Mouse (Mus musculus) limb, embryonic 10.5 days (tissue): ENCODE measurements at regions not wholly inside any gene's neighbourhood (a gene's known extent, or its start where the extent isn't known, plus 50 kb on each side); places are given as distances from the start of the nearest gene placed in this dataset.
A peak's percentile ranks its signal among the peaks of the same experiment; 100 is the strongest.

Source experiments
- DNase-seq: peaks from one replicate; pipeline ENCODE4 v3.0.0-alpha.2; 2017; ENCODE audit warnings: low spot score
- H3K27ac ChIP-seq: fragments of 300-500 bp; sonication (generic); 2 replicates; pipeline ENCODE4 v1.5.1; 2016; ENCODE audit warnings: mild to moderate bottlenecking
- H3K27me3 ChIP-seq: fragments of 300-500 bp; sonication (generic); 2 replicates; pipeline ENCODE4 v1.6.1; 2016; ENCODE audit warnings: low read depth, mild to moderate bottlenecking; ENCODE audit not compliant: poor library complexity, severe bottlenecking
- H3K36me3 ChIP-seq: fragments of 300-500 bp; sonication (generic); 2 replicates; pipeline ENCODE4 v1.6.1; 2016; ENCODE audit warnings: mild to moderate bottlenecking, moderate library complexity
- H3K4me1 ChIP-seq: fragments of 300-500 bp; sonication (generic); 2 replicates; pipeline ENCODE4 v1.6.1; 2016
- H3K4me3 ChIP-seq: fragments of 300-500 bp; sonication (generic); 2 replicates; pipeline ENCODE4 v1.5.1; 2016; ENCODE audit warnings: mild to moderate bottlenecking, moderate library complexity
- H3K9me3 ChIP-seq: fragments of 300-500 bp; sonication (generic); replicated peaks from 2 replicates; pipeline ENCODE4 v1.6.1; 2016; ENCODE audit warnings: mild to moderate bottlenecking
- WGBS: fragments of 180-500 bp; shearing (Covaris S2); methylation state at CpG from one replicate; pipeline ENCODE4 v1.1.7; 2016; 5-methylcytosine and 5-hydroxymethylcytosine counted together

DNA sequence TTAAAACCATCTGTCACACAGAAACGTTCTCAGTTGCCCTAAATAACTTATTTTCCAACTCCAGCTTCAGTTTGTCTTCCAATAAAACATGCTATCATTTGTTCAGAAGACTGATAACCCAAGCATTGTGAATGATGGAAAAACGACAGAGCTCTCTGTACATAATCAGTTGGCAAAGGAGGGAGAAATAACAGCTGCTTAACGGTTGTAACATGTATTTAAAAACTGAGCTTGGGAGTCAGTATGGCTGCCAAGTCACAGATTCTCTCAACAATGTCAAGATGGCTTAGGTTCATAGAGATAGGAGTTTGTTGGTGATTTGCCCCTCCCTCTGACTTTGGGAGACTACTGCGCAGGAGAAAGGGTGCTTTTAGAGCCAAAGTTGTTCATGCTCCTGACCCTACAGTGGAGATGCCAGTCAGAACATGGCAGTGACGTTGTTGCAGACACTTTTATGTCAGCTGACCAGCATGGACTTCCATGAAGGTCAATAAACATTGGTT, 140.2 kb downstream of the Qpct start:
- 79% methylated on average over 5 of the region's 5 CpGs for WGBS
- H3K4me3 ChIP-seq, result no peak overlapping the region
- no peaks in the 10 kb centered on the region for H3K9me3 ChIP-seq
- H3K4me1 ChIP-seq, result no peaks in the 10 kb centered on the region
- DNase-seq, result no peak
- no peaks in the 10 kb centered on the region for H3K27me3 ChIP-seq
- no peak overlapping the region for H3K27ac ChIP-seq
- no peaks in the 10 kb centered on the region for H3K36me3 ChIP-seq

DNA sequence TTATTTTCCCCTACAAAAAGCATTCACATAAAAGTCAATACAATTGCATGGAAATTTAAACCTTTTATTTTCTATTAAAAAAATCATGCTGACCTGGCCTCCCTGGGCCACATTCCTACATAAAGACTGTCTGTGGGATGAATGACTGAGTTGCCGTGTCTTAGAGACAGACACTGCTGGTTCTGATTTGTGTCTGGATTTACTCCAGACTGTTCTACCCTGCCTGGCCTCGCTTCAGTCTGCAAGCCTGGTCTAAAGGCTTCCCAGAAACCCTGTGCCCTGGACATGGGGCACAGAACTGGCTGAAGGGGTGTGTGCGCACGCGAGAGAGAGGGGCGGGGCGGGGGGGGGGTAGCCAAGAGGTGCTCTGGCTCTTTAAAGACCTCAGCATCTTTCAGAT, 136.6 kb downstream of the Qpct start:
- H3K4me1 ChIP-seq, result no peaks in the 10 kb centered on the region
- WGBS, result 75% methylated on average over 7 of the region's 7 CpGs
- H3K36me3 ChIP-seq, result no peaks in the 10 kb centered on the region
- H3K9me3 ChIP-seq, result no peaks in the 10 kb centered on the region
- no peak overlapping the region for H3K4me3 ChIP-seq
- H3K27ac ChIP-seq, result no peak overlapping the region
- no peak for DNase-seq
- no peaks in the 10 kb centered on the region for H3K27me3 ChIP-seq

DNA sequence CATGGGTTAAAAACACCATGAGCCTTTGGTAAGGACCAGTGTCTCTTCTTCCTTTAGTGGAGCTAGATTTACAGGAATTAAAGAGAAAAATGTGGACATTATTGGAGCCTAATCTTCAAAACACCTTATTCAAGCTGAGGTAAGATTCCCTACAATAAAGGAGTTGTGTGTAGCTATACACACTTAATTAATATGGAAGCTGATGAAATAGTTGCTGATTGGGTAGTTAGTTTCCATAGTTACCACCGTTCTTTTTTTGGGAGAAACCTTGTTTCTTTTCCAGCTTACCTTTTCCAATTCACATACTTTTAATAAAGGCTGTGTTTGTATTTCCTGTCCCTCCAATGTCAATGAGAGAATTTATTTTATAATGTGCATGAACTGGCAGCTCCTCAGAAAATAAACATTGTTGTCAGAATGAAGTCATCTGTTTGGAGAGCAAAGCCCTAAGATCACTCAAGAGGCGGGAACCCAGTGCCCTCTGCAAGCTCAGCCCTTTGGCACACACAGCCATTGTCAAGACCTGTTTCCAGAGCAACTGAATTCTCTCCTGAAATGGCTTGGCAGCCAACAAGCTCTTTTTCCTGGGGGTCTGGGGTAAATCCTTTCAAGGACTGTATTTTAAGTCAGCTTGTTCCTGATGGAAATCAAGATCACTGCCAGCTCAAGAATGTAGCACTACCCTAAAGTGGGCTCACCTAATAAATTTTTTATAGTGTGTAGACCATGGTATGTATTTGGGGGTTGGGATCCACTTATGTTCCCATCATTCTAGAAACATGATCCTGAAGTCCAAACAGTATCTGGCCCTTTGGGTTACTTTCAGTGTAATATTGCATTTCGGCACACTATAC, 128.8 kb downstream of the Qpct start:
- WGBS, result 90% methylated on average over 3 of the region's 3 CpGs
- Histone ChIP-seq H3K4me1 (peaks cover 6% of the 10 kb centered on the region; the same call in 1 of the 2 replicates), H3K4me3 (no peak overlapping the region), H3K36me3 (no peaks in the 10 kb centered on the region), H3K27ac (no peak overlapping the region), H3K9me3 (no peaks in the 10 kb centered on the region), H3K27me3 (no peaks in the 10 kb centered on the region)
- no peak for DNase-seq

DNA sequence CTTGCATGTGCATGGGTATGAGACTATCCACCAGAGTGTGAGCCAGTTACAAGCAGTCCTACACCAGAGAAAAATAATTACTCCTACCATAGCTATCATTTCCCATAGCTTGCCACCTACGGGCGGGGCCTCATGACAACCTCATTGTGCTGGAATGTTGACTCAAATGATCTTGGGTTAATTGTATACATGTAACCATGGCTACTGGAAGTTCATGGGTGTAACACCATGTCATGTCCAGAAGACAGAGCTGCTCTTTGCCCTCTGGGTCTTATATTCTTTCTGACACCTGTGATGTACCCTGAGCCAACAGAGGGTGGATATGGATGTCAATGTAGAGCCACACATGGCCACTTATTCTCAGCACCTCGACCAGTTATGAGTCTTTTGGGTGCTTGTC, 125.6 kb downstream of the Qpct start:
- Histone ChIP-seq H3K27ac (no peak overlapping the region), H3K4me1 (peaks cover under 1% of the 10 kb centered on the region; the same call in 1 of the 2 replicates), H3K4me3 (no peak overlapping the region), H3K9me3 (no peaks in the 10 kb centered on the region), H3K27me3 (no peaks in the 10 kb centered on the region), H3K36me3 (no peaks in the 10 kb centered on the region)
- DNase-seq, result no peak
- 84% methylated on average over 3 of the region's 3 CpGs for WGBS

DNA sequence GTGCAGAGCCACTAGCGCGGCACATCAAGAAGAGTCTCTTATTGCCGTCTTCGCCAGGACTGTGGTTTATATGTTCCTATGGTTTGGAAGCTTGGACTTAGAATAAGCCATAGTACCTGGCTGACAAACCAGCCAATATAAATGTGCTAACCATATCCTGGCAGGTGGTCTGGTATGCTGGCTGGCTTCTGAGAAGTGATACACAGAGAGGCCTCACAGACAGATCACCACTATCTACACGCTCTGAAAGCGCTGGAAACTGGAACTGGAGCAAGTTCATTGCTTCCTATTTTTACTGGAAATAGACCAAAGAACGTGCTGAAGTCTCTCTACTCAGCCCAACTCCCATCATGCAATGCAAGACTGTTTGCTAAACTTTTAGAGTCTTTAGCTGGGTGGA, 124.7 kb downstream of the Qpct start:
- Histone ChIP-seq H3K9me3 (no peaks in the 10 kb centered on the region), H3K4me3 (no peak overlapping the region), H3K36me3 (no peaks in the 10 kb centered on the region), H3K27ac (no peak overlapping the region), H3K4me1 (no peaks in the 10 kb centered on the region; the same call in none of the 2 replicates), H3K27me3 (no peaks in the 10 kb centered on the region)
- WGBS, result 90% methylated on average over 7 of the region's 7 CpGs
- no peak for DNase-seq

DNA sequence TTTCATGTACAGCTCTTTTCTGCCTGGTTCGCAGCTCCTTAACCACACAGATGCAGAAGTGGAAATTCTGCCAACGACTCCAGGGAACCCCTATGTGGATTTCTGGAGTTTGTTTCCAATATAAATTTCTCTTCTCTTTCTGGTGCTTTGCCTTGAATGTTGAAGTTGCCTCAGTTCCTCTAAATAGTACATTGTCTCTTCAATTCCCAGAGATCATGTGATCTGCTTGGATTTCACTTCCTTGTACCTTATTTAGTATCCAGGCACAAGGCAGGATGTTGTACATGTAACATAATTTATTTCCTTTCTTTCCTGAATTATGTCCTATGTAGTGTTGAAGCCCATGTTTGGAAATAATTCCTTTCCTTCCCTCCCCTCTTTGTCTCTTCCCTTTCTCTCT, 123.7 kb downstream of the Qpct start:
- H3K27me3 ChIP-seq, result no peaks in the 10 kb centered on the region
- no peak for DNase-seq
- no peaks in the 10 kb centered on the region for H3K9me3 ChIP-seq
- H3K4me3 ChIP-seq, result no peak overlapping the region
- WGBS, result 95% methylated on average over 2 of the region's 2 CpGs
- no peaks in the 10 kb centered on the region; the same call in none of the 2 replicates for H3K4me1 ChIP-seq
- H3K36me3 ChIP-seq, result no peaks in the 10 kb centered on the region
- H3K27ac ChIP-seq, result no peak overlapping the region

DNA sequence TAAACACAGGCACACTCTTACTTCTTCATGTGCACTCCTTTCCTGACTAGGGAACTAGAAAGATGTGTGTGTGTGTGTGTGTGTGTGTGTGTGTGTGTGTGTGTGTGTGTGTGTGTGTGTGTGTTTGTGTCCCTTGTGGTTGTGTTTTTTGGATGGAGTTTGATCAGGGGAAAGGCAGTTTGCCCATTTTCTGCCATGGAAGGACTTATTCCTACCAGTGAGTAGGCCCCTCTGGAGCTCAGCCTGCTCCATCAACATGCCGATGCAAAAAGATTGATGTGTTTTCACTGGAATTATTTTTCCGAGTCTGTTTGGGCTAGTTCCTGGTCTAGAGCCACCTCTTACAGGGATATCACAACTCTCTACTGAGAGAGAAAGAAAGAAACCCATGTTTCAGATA, 120.6 kb downstream of the Qpct start:
- H3K36me3 ChIP-seq, result no peaks in the 10 kb centered on the region
- no peak overlapping the region for H3K27ac ChIP-seq
- no peaks in the 10 kb centered on the region for H3K27me3 ChIP-seq
- WGBS, result 60% methylated on average over 2 of the region's 2 CpGs
- H3K4me1 ChIP-seq, result no peaks in the 10 kb centered on the region; the same call in none of the 2 replicates
- H3K4me3 ChIP-seq, result no peak overlapping the region
- no peak for DNase-seq
- H3K9me3 ChIP-seq, result no peaks in the 10 kb centered on the region

DNA sequence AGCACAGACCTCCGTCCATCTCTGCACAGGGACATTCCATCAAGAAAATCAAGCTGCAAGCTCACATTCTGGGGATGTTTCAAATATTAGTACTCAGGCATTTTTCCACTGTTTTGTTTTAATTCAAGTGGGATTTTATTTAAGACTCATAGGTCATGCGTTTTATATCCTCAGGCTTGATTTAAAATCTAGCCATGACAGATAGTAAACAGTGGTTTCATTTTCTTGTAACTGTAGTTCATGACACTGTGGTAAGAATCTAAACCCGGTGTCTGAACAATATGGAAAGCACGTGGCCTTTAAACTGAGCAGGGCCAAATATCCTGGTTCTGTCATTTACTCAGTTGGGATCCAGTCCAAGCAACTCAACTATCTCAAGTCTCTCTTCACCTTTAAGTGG, 119.0 kb downstream of the Qpct start:
- H3K9me3 ChIP-seq, result no peaks in the 10 kb centered on the region
- 88% methylated on average over 4 of the region's 4 CpGs for WGBS
- H3K27ac ChIP-seq, result no peak overlapping the region
- no peaks in the 10 kb centered on the region for H3K36me3 ChIP-seq
- DNase-seq, result peak; percentile 14
- no peak overlapping the region for H3K4me3 ChIP-seq
- H3K4me1 ChIP-seq, result no peaks in the 10 kb centered on the region; the same call in none of the 2 replicates
- no peaks in the 10 kb centered on the region for H3K27me3 ChIP-seq

DNA sequence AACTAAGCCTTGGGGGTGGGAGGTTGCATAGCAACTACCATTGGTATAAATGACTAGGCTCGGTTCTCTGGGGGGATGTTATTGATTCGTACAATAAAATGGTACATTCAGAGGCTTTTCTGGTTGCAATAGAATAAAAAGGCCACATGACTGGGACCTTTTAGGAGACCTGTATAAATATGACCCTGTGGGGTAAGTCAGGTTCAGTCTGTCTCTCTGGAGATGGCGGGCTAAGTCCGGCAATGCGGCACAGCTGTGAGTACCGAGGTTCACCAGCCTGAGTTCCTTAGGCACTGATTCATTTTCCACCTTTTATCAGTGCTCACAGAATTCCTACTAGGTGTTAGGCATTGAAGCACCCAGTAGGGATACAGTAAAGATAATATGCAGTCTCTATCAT, 115.5 kb downstream of the Qpct start:
- H3K27me3 ChIP-seq, result no peaks in the 10 kb centered on the region
- H3K4me3 ChIP-seq, result no peak overlapping the region
- H3K36me3 ChIP-seq, result no peaks in the 10 kb centered on the region
- no peaks in the 10 kb centered on the region for H3K9me3 ChIP-seq
- H3K4me1 ChIP-seq, result peaks cover 3% of the 10 kb centered on the region
- WGBS, result 90% methylated on average over 6 of the region's 6 CpGs
- DNase-seq, result no peak
- no peak overlapping the region for H3K27ac ChIP-seq

DNA sequence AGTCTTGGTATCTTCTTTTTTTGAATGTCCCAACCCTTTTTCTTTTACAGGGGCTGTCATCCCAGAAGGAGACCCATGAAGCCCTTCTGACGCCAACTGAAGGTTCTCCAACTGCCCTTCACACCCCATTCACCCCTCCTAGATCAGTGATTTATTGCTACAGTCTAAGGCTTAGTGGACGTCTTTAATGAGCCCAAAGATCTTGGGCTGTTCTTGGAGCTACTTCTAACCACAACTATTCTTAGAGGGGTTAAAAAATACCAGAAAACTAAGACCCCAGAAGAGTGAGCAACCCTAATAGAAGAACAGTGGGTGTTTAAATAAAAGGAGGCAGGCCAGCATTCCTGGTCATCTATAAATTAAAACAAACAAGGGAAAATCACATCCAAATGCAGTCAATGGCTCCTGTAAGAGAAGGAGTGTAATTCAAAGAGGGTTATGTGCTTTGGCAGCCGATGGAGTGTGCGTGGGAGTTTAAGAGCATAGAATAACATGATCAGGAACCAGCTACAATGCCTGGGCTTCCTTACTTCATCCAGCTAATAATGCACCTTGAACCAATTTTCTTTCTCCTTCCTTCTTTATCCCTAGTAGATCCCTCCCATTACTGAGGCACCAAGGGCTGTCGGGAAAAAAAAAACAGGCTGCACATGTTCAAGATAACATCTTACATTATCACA, 113.3 kb downstream of the Qpct start:
- Histone ChIP-seq H3K4me1 (0 out of 2 replicates have a peak, but pooled peaks cover 3% of the 10 kb centered on the region), H3K36me3 (no peaks in the 10 kb centered on the region), H3K27ac (no peak overlapping the region), H3K9me3 (no peaks in the 10 kb centered on the region), H3K4me3 (no peak overlapping the region), H3K27me3 (no peaks in the 10 kb centered on the region)
- 57% methylated on average over 5 of the region's 5 CpGs for WGBS
- no peak for DNase-seq

DNA sequence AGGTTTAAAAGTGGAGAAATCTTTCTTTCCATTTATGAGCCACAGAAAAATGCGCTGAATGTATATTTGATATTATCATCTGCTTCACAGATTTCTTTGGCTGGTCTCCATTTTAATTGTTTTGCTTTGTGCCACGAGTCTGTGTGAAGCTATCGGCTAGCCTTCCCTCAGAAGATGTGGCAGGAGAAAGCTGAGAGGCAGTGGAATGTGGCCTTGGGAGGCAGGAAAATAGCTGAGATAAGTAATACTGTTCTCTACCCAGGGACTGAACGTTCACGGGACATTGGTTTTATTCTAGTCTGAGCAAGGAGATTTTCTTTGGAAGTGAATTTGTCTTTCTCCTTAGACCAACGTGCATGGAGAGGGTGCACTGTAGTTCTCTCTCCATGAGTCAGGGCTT, 112.3 kb downstream of the Qpct start:
- no peaks in the 10 kb centered on the region for H3K36me3 ChIP-seq
- no peaks in the 10 kb centered on the region for H3K9me3 ChIP-seq
- 0 out of 2 replicates have a peak, but pooled peaks cover 3% of the 10 kb centered on the region for H3K4me1 ChIP-seq
- no peak for DNase-seq
- H3K4me3 ChIP-seq, result no peak overlapping the region
- WGBS, result 90% methylated on average over 6 of the region's 6 CpGs
- no peak overlapping the region for H3K27ac ChIP-seq
- H3K27me3 ChIP-seq, result no peaks in the 10 kb centered on the region

DNA sequence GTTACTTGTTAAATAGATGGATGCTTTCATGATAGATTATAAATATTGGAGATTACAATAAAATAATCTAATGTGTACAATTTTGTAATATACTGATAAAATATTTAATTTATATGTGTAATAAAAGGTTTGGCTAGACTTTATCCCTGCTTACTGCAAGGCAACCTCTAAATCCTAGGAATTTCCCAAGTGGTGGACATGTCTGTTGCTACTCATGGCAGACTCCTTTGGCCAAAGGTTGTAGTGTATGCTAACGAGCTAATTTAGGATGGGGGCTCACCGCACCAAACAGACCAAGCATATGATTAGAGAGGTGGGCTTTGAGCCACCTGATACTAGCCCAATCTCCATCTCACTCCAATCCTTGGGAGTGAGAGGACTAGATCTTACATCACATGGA, 102.4 kb downstream of the Qpct start:
- no peak overlapping the region for H3K27ac ChIP-seq
- H3K27me3 ChIP-seq, result no peaks in the 10 kb centered on the region
- no peak overlapping the region for H3K4me3 ChIP-seq
- 90% methylated on average over 2 of the region's 2 CpGs for WGBS
- DNase-seq, result no peak
- H3K4me1 ChIP-seq, result no peaks in the 10 kb centered on the region
- no peaks in the 10 kb centered on the region for H3K9me3 ChIP-seq
- no peaks in the 10 kb centered on the region for H3K36me3 ChIP-seq

DNA sequence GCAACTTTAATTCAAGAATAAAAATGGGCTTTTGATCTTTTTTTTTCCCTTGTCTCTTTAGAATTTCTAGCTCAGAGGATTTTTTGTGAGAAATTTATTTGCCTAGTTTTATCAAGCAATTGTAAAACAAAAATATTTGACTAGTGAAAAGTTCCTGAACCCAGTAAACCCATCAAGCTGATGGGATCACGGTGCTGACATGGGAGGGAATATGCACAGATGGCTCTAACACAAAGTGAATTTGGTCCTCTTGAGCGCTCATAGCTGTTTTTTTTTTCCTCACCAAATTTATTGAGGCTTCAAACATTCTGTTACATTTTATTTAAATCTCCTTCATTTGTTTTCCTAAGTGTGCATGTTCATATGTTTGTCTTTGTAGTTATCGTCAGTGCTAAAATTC, 101.1 kb downstream of the Qpct start:
- Histone ChIP-seq H3K27me3 (no peaks in the 10 kb centered on the region), H3K36me3 (no peaks in the 10 kb centered on the region), H3K9me3 (no peaks in the 10 kb centered on the region), H3K27ac (no peak overlapping the region), H3K4me3 (no peak overlapping the region), H3K4me1 (no peaks in the 10 kb centered on the region)
- DNase-seq, result no peak
- 91% methylated on average over 3 of the region's 3 CpGs for WGBS
